Mouse (Mus musculus) embryonic facial prominence, embryonic 14.5 days (tissue): ENCODE data around the gene Ptgdr. TPM values are rescaled to one million over a fixed set of nuclear protein-coding genes. Genes with fewer than 3 reads are reported as not detected.
"Not testable (repeated sequence)": the region's sequence is repeated elsewhere in the genome, so short reads cannot be mapped to it uniquely, and the experiment has no call there.

Experiments used
- ATAC-seq: fragments of 200-750 bp; cut with Nextera tagmentation; 2 replicates; pipeline ENCODE4 v1.8.0; 2017; ENCODE audit warnings: low read depth, moderate number of reproducible peaks, moderate TSS enrichment
- DNase-seq: peaks from one replicate; pipeline ENCODE4 v3.0.0-alpha.2; 2015; ENCODE audit warnings: low spot score
- H3K27ac ChIP-seq: fragments of 300-500 bp; sonication (generic); replicated peaks from 2 replicates; pipeline ENCODE4 v1.5.1; 2014; ENCODE audit warnings: low read depth, mild to moderate bottlenecking, low read length, moderate library complexity
- H3K27me3 ChIP-seq: fragments of 300-500 bp; sonication (generic); replicated peaks from 2 replicates; pipeline ENCODE4 v1.6.1; 2014; ENCODE audit warnings: low read length; ENCODE audit not compliant: control insufficient read depth, insufficient read depth
- H3K36me3 ChIP-seq: fragments of 300-500 bp; sonication (generic); 2 replicates; pipeline ENCODE4 v1.6.1; 2014; ENCODE audit warnings: low read length, mixed read lengths; ENCODE audit not compliant: control insufficient read depth, insufficient read depth
- H3K4me1 ChIP-seq: fragments of 300-500 bp; sonication (generic); 2 replicates; pipeline ENCODE4 v1.6.1; 2014; ENCODE audit warnings: antibody characterized with exemption, low read length; ENCODE audit not compliant: control insufficient read depth, insufficient read depth
- H3K4me2 ChIP-seq: fragments of 300-500 bp; sonication (generic); 2 replicates; pipeline ENCODE4 v1.6.1; 2014; ENCODE audit warnings: low read depth, mild to moderate bottlenecking, low read length, moderate library complexity, mixed read lengths
- H3K4me3 ChIP-seq: fragments of 300-500 bp; sonication (generic); 2 replicates; pipeline ENCODE4 v1.5.1; 2014; ENCODE audit warnings: low read depth, mild to moderate bottlenecking, low read length
- H3K9ac ChIP-seq: fragments of 300-500 bp; sonication (generic); 2 replicates; pipeline ENCODE4 v1.6.1; 2014; ENCODE audit warnings: low read depth, mild to moderate bottlenecking, low read length, moderate library complexity, mixed read lengths
- H3K9me3 ChIP-seq: fragments of 300-500 bp; sonication (generic); 2 replicates; pipeline ENCODE4 v1.6.1; 2016; ENCODE audit warnings: low read length; ENCODE audit not compliant: control insufficient read depth
- WGBS: fragments of 180-500 bp; shearing (Covaris S2); extraction: QIAGEN DNeasy Blood & Tissue Kit; methylation state at CpG from one replicate; pipeline ENCODE4 v1.1.7; 2014; 5-methylcytosine and 5-hydroxymethylcytosine counted together
- polyA plus RNA-seq: library from polyadenylated mRNA; unstranded; fragments of >200 nt; fragmentation: Nextera tagmentation; extraction: Ambion mirVana; gene quantifications from 2 replicates; pipeline ENCODE4 v1.2.1, GENCODE M21; 2014

Gene Ptgdr
- polyA plus RNA-seq, 1 experiment from 2014 or later = 0.97 TPM

- H3K9me3 ChIP-seq = no peaks in the 10 kb centered on the region
- H3K4me3 ChIP-seq = no peak overlapping the region
- no peak overlapping the region for H3K4me2 ChIP-seq
- H3K27me3 ChIP-seq = peaks cover 29% of the 10 kb centered on the region
- no peaks in the 10 kb centered on the region for H3K36me3 ChIP-seq
- ATAC-seq = no peak
- 0 out of 2 replicates have a peak, but pooled peaks cover 3% of the 10 kb centered on the region for H3K4me1 ChIP-seq
- DNase-seq = no peak
- H3K9ac ChIP-seq = no peak overlapping the region
- no peak overlapping the region for H3K27ac ChIP-seq
- 23% methylated on average over 3 of the region's 3 CpGs for WGBS
Observed at GRCm38 (mm10) chr14:44861161-44861560, 2.0 kb upstream of the Ptgdr start.

- ATAC-seq = 0 out of 2 replicates have a peak, but pooled peaks have one; percentile 9
- Histone ChIP-seq H3K9ac (no peak overlapping the region; the same call in 1 of the 2 replicates), H3K4me3 (peak overlapping the region; percentile 37), H3K27me3 (peaks cover 29% of the 10 kb centered on the region), H3K36me3 (no peaks in the 10 kb centered on the region), H3K27ac (no peak overlapping the region), H3K4me2 (peak overlapping the region; percentile 58), H3K4me1 (0 out of 2 replicates have a peak, but pooled peaks cover 3% of the 10 kb centered on the region), H3K9me3 (no peaks in the 10 kb centered on the region)
- WGBS = 13% methylated on average over 12 of the region's 12 CpGs
- no peak for DNase-seq
Observed at GRCm38 (mm10) chr14:44858372-44858771, 803 bp downstream of the Ptgdr start.

- H3K4me1 ChIP-seq, H3K4me2 ChIP-seq, H3K27me3 ChIP-seq, H3K9ac ChIP-seq, DNase-seq, H3K36me3 ChIP-seq, H3K9me3 ChIP-seq, H3K27ac ChIP-seq, H3K4me3 ChIP-seq: not testable (repeated sequence)
- 5% methylated on average over 3 of the region's 3 CpGs for WGBS
- 0 out of 2 replicates have a peak, but pooled peaks have one; percentile 77 for ATAC-seq
Observed at GRCm38 (mm10) chr14:44850637-44851036, 8.5 kb downstream of the Ptgdr start.

GRCm38 (mm10) chr14:44847740-44848139, 11.4 kb downstream of the Ptgdr start:
- no peak overlapping the region for H3K9ac ChIP-seq
- ATAC-seq (no peak), DNase-seq (no peak)
- 0 out of 2 replicates have a peak, but pooled peaks cover 6% of the 10 kb centered on the region for H3K4me1 ChIP-seq
- H3K9me3 ChIP-seq = no peaks in the 10 kb centered on the region
- no peak overlapping the region for H3K4me2 ChIP-seq
- no peak overlapping the region for H3K4me3 ChIP-seq
- H3K27me3 ChIP-seq = no peaks in the 10 kb centered on the region
- 86% methylated on average over 2 of the region's 2 CpGs for WGBS
- H3K27ac ChIP-seq = no peak overlapping the region
- H3K36me3 ChIP-seq = no peaks in the 10 kb centered on the region

- Histone ChIP-seq H3K4me3 (no peak overlapping the region), H3K4me1 (0 out of 2 replicates have a peak, but pooled peaks cover 6% of the 10 kb centered on the region), H3K9ac (no peak overlapping the region), H3K4me2 (no peak overlapping the region), H3K9me3 (no peaks in the 10 kb centered on the region), H3K36me3 (no peaks in the 10 kb centered on the region), H3K27me3 (no peaks in the 10 kb centered on the region), H3K27ac (no peak overlapping the region)
- WGBS = 71% methylated on average over 6 of the region's 6 CpGs
- no peak for DNase-seq
- no peak for ATAC-seq
Observed at GRCm38 (mm10) chr14:44846558-44847263, 12.5 kb downstream of the Ptgdr start.

GRCm38 (mm10) chr14:44843768-44844755, 15.1 kb downstream of the Ptgdr start:
- ATAC-seq (peak; percentile 53), DNase-seq (no peak)
- peak overlapping the region; percentile 41 for H3K4me2 ChIP-seq

GRCm38 (mm10) chr14:44838685-44839084, 20.5 kb downstream of the Ptgdr start:
- no peaks in the 10 kb centered on the region for H3K27me3 ChIP-seq
- H3K9ac ChIP-seq = no peak overlapping the region
- H3K4me2 ChIP-seq = no peak overlapping the region
- H3K4me1 ChIP-seq = 0 out of 2 replicates have a peak, but pooled peaks cover 2% of the 10 kb centered on the region
- no peak for ATAC-seq
- no peaks in the 10 kb centered on the region for H3K36me3 ChIP-seq
- no peak overlapping the region for H3K27ac ChIP-seq
- 65% methylated on average over 1 of the region's 1 CpGs for WGBS
- no peaks in the 10 kb centered on the region for H3K9me3 ChIP-seq
- no peak overlapping the region for H3K4me3 ChIP-seq
- DNase-seq = no peak

More at GRCm38 (mm10) chr14:44843768-44844755, 15.1 kb downstream of the Ptgdr start:
- WGBS = 41% methylated on average over 15 of the region's 15 CpGs
- Histone ChIP-seq H3K9ac (peak overlapping the region; percentile 34; the same call in 1 of the 2 replicates), H3K4me3 (no peak overlapping the region), H3K27ac (no peak overlapping the region), H3K9me3 (no peaks in the 10 kb centered on the region), H3K27me3 (no peaks in the 10 kb centered on the region), H3K4me1 (0 out of 2 replicates have a peak, but pooled peaks cover 6% of the 10 kb centered on the region), H3K36me3 (no peaks in the 10 kb centered on the region)

GRCm38 (mm10) chr14:44835132-44835531, 24.0 kb downstream of the Ptgdr start:
- no peak for ATAC-seq
- WGBS = 76% methylated on average over 2 of the region's 2 CpGs
- no peak overlapping the region for H3K4me2 ChIP-seq

More at GRCm38 (mm10) chr14:44835132-44835531, 24.0 kb downstream of the Ptgdr start:
- H3K4me1 ChIP-seq = no peaks in the 10 kb centered on the region
- H3K4me3 ChIP-seq = no peak overlapping the region
- no peaks in the 10 kb centered on the region for H3K27me3 ChIP-seq
- H3K36me3 ChIP-seq = no peaks in the 10 kb centered on the region
- H3K9ac ChIP-seq = no peak overlapping the region
- no peak overlapping the region for H3K27ac ChIP-seq
- DNase-seq = no peak
- no peaks in the 10 kb centered on the region for H3K9me3 ChIP-seq
